Mouse (Mus musculus): ENCODE measurements at regions not wholly inside any gene's neighbourhood (a gene's known extent, or its start where the extent isn't known, plus 50 kb on each side); places are given as distances from the start of the nearest gene placed in this dataset.

GRCm38 (mm10) chr10:17666089-17666488 lies 56.9 kb upstream of the Cited2 start:
- TF ChIP-seq CTCF (conservative IDR thresholded peaks at IDR 0.05; ENCODE audit: low read length) (no peak), NANOG (IDR thresholded peaks at IDR 0.05; ENCODE audit: borderline replicate concordance, low read length) (no peak), POU5F1 (IDR thresholded peaks at IDR 0.05; ENCODE audit: borderline replicate concordance, low read length) (no peak)
